Mouse (Mus musculus): Measurements from ENCODE around the gene Ankdd1b. TPM values are rescaled to one million over a fixed set of nuclear protein-coding genes. Genes with fewer than 3 reads are reported as not detected.

Gene Ankdd1b
- total and polyA plus RNA-seq, 2 experiments from 2014 or later = 0.88 to 1.2 TPM

DNA sequence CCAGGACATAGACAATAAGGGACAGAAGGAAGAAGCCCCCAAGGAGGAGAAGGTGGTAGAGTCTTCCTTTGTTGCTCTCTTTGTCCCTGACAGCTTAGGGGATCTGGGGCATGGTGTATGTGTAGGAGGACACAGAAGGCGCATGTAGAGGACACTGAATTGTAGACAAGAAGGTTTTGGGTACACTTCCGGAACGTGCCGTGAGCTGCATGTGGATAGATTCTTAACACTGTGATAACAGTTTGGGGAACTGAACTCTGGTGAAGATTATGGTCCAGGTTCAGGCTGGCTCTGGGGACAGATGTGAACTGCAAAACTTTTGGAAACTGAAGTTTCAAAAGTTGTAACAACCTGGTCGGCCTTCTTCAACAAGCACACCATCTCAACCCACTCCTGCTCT is 13.4 kb downstream of the Ankdd1b start:
- DNase-seq (ENCODE audit: low spot score) (no peak), ATAC-seq (ENCODE audit: insufficient read depth, low read depth) (no peak)
- H3K4me3 ChIP-seq (ENCODE audit: low read depth, low read length) = no peak overlapping the region
- 77% methylated on average over 5 of the region's 5 CpGs for WGBS
- H3K4me1 ChIP-seq (ENCODE audit: control insufficient read depth, insufficient read depth) = no peaks in the 10 kb centered on the region
- no peak overlapping the region for H3K9ac ChIP-seq (replicated peaks; ENCODE audit: low read depth, low read length)
- TF ChIP-seq CTCF (IDR thresholded peaks at IDR 0.05; ENCODE audit: low read depth) = no peak
- no peak for TF ChIP-seq EP300 (IDR thresholded peaks at IDR 0.05; ENCODE audit: low read depth)
- H3K36me3 ChIP-seq (replicated peaks; ENCODE audit: control insufficient read depth, insufficient read depth, low read length) = no peaks in the 10 kb centered on the region
- no peak overlapping the region for H3K4me2 ChIP-seq (ENCODE audit: low read depth, low read length)
- no peak overlapping the region for H3K27ac ChIP-seq (ENCODE audit: low read depth)
- no peaks in the 10 kb centered on the region for H3K9me3 ChIP-seq (replicated peaks; ENCODE audit: control insufficient read depth, low read length)
- no peaks in the 10 kb centered on the region for H3K27me3 ChIP-seq (ENCODE audit: control insufficient read depth, insufficient read depth, low read length)

DNA sequence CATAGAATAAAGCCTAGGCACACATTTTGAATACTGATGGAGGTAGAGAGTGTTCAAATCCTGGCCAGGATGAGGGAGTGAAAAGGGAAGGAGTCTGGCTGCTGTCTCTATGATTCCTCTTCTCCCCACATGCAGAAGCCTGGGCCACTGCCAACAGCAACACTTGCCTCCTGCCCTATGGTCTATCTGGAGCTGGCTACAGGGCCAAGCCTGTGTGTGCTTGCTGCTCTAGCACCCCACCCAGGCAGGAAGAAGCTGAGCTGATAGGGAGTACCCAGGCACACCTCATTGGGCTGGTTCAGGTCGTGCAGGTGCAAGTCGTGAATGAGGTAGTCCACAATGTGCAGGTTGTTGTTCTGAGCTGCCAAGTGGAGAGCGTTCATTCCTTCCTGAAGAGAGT is 16.7 kb downstream of the Ankdd1b start:
- no peaks in the 10 kb centered on the region for H3K27me3 ChIP-seq (ENCODE audit: control insufficient read depth, insufficient read depth, low read length)
- no peaks in the 10 kb centered on the region for H3K4me1 ChIP-seq (ENCODE audit: control insufficient read depth, insufficient read depth)
- H3K9ac ChIP-seq (replicated peaks; ENCODE audit: low read depth, low read length) = no peak overlapping the region
- TF ChIP-seq EP300 (IDR thresholded peaks at IDR 0.05; ENCODE audit: low read depth) (no peak), CTCF (IDR thresholded peaks at IDR 0.05; ENCODE audit: low read depth) (no peak)
- no peak overlapping the region for H3K4me2 ChIP-seq (ENCODE audit: low read depth, low read length)
- H3K9me3 ChIP-seq (replicated peaks; ENCODE audit: control insufficient read depth, low read length) = no peaks in the 10 kb centered on the region
- H3K36me3 ChIP-seq (replicated peaks; ENCODE audit: control insufficient read depth, insufficient read depth, low read length) = no peaks in the 10 kb centered on the region
- 47% methylated on average over 3 of the region's 3 CpGs for WGBS
- ATAC-seq (ENCODE audit: insufficient read depth, low read depth) (no peak), DNase-seq (ENCODE audit: low spot score) (peak; percentile 15)
- no peak overlapping the region for H3K27ac ChIP-seq (ENCODE audit: low read depth)
- H3K4me3 ChIP-seq (ENCODE audit: low read depth, low read length) = no peak overlapping the region

DNA sequence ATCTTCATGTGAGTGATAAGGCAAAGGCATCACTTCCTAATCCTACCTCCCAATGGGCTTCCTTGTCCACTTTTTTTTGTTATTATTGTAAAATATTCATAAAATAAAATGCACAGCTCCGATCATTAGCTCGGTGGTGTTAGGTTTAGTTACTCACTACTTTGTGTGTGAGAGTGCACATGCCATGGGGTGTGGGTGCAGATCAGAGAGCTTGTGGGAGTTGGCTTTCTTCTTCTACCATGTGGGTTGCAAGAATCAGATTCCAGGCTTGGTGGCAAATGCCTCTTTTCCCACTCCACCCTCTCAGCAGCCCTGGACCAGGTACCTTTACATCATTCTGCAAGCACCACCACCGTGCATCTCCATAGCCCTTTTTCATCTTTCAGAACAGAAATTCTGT is 18.4 kb downstream of the Ankdd1b start:
- ATAC-seq (ENCODE audit: insufficient read depth, low read depth) (no peak), DNase-seq (ENCODE audit: low spot score) (no peak)
- H3K4me2 ChIP-seq (ENCODE audit: low read depth, low read length) = no peak overlapping the region
- H3K27ac ChIP-seq (ENCODE audit: low read depth) = no peak overlapping the region
- H3K36me3 ChIP-seq (replicated peaks; ENCODE audit: control insufficient read depth, insufficient read depth, low read length) = no peaks in the 10 kb centered on the region
- no peaks in the 10 kb centered on the region for H3K27me3 ChIP-seq (ENCODE audit: control insufficient read depth, insufficient read depth, low read length)
- TF ChIP-seq EP300 (IDR thresholded peaks at IDR 0.05; ENCODE audit: low read depth) = no peak
- TF ChIP-seq CTCF (IDR thresholded peaks at IDR 0.05; ENCODE audit: low read depth) = no peak
- no peaks in the 10 kb centered on the region for H3K9me3 ChIP-seq (replicated peaks; ENCODE audit: control insufficient read depth, low read length)
- 82% methylated on average over 3 of the region's 3 CpGs for WGBS
- H3K9ac ChIP-seq (replicated peaks; ENCODE audit: low read depth, low read length) = no peak overlapping the region
- H3K4me3 ChIP-seq (ENCODE audit: low read depth, low read length) = no peak overlapping the region
- no peaks in the 10 kb centered on the region for H3K4me1 ChIP-seq (ENCODE audit: control insufficient read depth, insufficient read depth)

DNA sequence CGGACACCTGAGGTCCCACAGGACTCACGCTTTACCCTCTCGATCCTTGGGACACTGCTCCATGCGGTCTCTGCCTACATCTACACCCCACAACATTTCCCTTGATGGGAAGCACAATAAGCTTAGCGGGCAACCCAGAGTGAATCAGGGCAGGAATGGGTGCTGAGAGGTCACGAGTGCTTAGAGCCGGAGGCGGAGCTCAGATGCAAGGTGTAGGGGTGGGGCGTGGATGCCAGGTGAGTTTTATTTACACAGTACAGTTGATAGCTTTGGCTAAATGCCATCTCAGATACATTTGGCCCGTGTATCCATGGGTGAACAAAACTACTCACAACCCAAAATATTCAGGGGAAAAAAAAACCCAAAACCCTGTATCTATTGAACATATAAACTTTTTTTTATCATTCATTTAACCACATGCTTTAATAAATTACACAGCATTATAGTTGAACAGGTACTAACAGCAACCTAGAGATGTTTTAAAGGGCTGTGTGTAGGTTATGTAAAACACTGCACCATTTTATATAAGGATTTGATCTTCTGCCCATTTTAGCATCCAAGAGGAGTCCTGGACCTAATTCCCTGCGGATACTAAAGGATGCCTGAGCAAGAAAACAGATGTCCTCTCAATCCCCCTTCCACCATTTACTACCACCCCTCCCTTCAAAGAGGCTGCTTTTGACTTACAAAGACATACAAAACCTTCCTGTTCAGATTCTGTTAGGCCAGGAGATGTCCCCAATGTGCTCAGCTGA is 19.4 kb downstream of the Ankdd1b start:
- H3K9me3 ChIP-seq (replicated peaks; ENCODE audit: control insufficient read depth, low read length) = no peaks in the 10 kb centered on the region
- H3K27me3 ChIP-seq (ENCODE audit: control insufficient read depth, insufficient read depth, low read length) = no peaks in the 10 kb centered on the region
- WGBS = 86% methylated on average over 11 of the region's 11 CpGs
- H3K4me2 ChIP-seq (ENCODE audit: low read depth, low read length) = no peak overlapping the region
- TF ChIP-seq CTCF (IDR thresholded peaks at IDR 0.05; ENCODE audit: low read depth) = no peak
- no peak for TF ChIP-seq EP300 (IDR thresholded peaks at IDR 0.05; ENCODE audit: low read depth)
- no peak overlapping the region for H3K27ac ChIP-seq (ENCODE audit: low read depth)
- ATAC-seq (ENCODE audit: insufficient read depth, low read depth) (no peak), DNase-seq (ENCODE audit: low spot score) (no peak)
- H3K9ac ChIP-seq (replicated peaks; ENCODE audit: low read depth, low read length) = no peak overlapping the region
- no peaks in the 10 kb centered on the region for H3K4me1 ChIP-seq (ENCODE audit: control insufficient read depth, insufficient read depth)
- H3K4me3 ChIP-seq (ENCODE audit: low read depth, low read length) = no peak overlapping the region
- H3K36me3 ChIP-seq (replicated peaks; ENCODE audit: control insufficient read depth, insufficient read depth, low read length) = no peaks in the 10 kb centered on the region

DNA sequence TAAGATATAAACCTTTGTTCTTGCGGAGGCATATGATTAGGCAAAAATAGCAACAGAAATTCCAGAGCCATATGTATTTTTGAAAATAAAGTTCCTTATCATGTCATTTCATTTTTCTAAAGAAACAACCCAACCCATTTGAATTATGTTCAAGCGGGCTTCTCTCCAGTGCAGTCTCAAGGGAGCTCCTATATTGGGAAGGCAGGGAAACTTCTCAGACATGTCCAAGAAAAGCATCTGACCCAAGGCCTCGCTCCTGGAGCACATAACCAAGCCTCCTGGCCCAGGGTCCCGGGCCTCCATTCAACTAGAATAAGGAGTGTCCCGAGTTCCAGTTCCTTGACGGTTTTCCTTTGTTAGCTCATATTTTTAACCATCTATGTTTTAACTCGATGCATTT is 20.1 kb downstream of the Ankdd1b start:
- H3K4me1 ChIP-seq (ENCODE audit: control insufficient read depth, insufficient read depth) = no peaks in the 10 kb centered on the region
- H3K9ac ChIP-seq (replicated peaks; ENCODE audit: low read depth, low read length) = no peak overlapping the region
- no peaks in the 10 kb centered on the region for H3K27me3 ChIP-seq (ENCODE audit: control insufficient read depth, insufficient read depth, low read length)
- H3K9me3 ChIP-seq (replicated peaks; ENCODE audit: control insufficient read depth, low read length) = no peaks in the 10 kb centered on the region
- H3K4me2 ChIP-seq (ENCODE audit: low read depth, low read length) = no peak overlapping the region
- ATAC-seq (ENCODE audit: insufficient read depth, low read depth) (no peak), DNase-seq (ENCODE audit: low spot score) (peak; percentile 16)
- 69% methylated on average over 7 of the region's 7 CpGs for WGBS
- H3K27ac ChIP-seq (ENCODE audit: low read depth) = no peak overlapping the region
- TF ChIP-seq CTCF (IDR thresholded peaks at IDR 0.05; ENCODE audit: low read depth) = no peak
- no peaks in the 10 kb centered on the region for H3K36me3 ChIP-seq (replicated peaks; ENCODE audit: control insufficient read depth, insufficient read depth, low read length)
- no peak overlapping the region for H3K4me3 ChIP-seq (ENCODE audit: low read depth, low read length)
